Mouse (Mus musculus) thymus, postnatal 14 days (tissue): ENCODE data around the gene Myo1e.

Source experiments
- DNase-seq: peaks from one replicate; pipeline ENCODE4 v3.0.0; 2021

The Myo1e gene

GRCm38 (mm10) chr9:70439959-70440358 lies 232.8 kb downstream of the Myo1e start:
- no peak for DNase-seq

- no peak for DNase-seq
Measured at GRCm38 (mm10) chr9:70449072-70449471, 241.9 kb downstream of the Myo1e start.
